In genomic region chr4:54967721-54968120, GRCm38 (mm10) we compare ENCODE assay signal across 11 mouse cellular contexts. TPM values are rescaled to one million over a fixed set of nuclear protein-coding genes. Genes with fewer than 3 reads are reported as not detected.
DNase-seq lines count a peak whose midpoint lies in the region; ATAC-seq and TF ChIP-seq lines count a peak whose summit lies in the region.
"Had no signal": no experiment of that assay in that cellular context is flagged by ENCODE, and none has a peak within 500 bp of the region (broad histone marks: within the 10 kb centered on the region; RNA-seq: fewer than 3 reads in every experiment).

No protein-coding gene starts in this region.

- no peaks in the 10 kb centered on the region for H3K27me3 ChIP-seq in lung, embryonic 14.5 days (ENCODE audit: insufficient read depth, low read length)
- no peaks in the 10 kb centered on the region for H3K27me3 ChIP-seq in heart, adult 2 months (ENCODE audit: control insufficient read depth, insufficient read depth, low read length)
- no peaks in the 10 kb centered on the region for H3K27me3 ChIP-seq in hindbrain, embryonic 10.5 days (ENCODE audit: insufficient read depth, poor library complexity, severe bottlenecking)
- H3K27me3 ChIP-seq in forebrain, embryonic 16.5 days (replicated peaks; ENCODE audit: control insufficient read depth, insufficient read depth, low read length), result no peaks in the 10 kb centered on the region
- H3K27me3 ChIP-seq in midbrain, embryonic 10.5 days (ENCODE audit: low read depth, poor library complexity, severe bottlenecking), result no peaks in the 10 kb centered on the region
- H3K27me3 ChIP-seq: CH12.LX had no signal

- H3K9ac ChIP-seq in lung, embryonic 14.5 days, result no peak overlapping the region
- H3K9ac ChIP-seq in heart, adult 2 months (ENCODE audit: low read depth, low read length), result no peak overlapping the region
- H3K9ac ChIP-seq in forebrain, embryonic 16.5 days (replicated peaks; ENCODE audit: low read depth, low read length), result no peak overlapping the region

- peak; percentile 61 for DNase-seq in lung, embryonic 14.5 days
- no peak for DNase-seq in lung, adult 2 months
- no peak for DNase-seq in heart, adult 2 months
- peak; percentile 59 to 65 for DNase-seq in kidney, adult 8-10 months
- peak; percentile 53 to 58 for DNase-seq in lung, postnatal 4 days
- DNase-seq in hindbrain, embryonic 10.5 days (ENCODE audit: low spot score), result no peak
- DNase-seq in midbrain, embryonic 10.5 days (ENCODE audit: low spot score), result no peak
- DNase-seq: embryo, embryonic 11 days; liver had no signal

- H3K79me2 ChIP-seq in heart, adult 2 months (replicated peaks; ENCODE audit: control insufficient read depth, insufficient read depth, low read length), result no peaks in the 10 kb centered on the region

- no peaks in the 10 kb centered on the region for H3K9me3 ChIP-seq in lung, embryonic 14.5 days (ENCODE audit: low read depth, low read length)
- no peaks in the 10 kb centered on the region for H3K9me3 ChIP-seq in hindbrain, embryonic 10.5 days
- no peaks in the 10 kb centered on the region for H3K9me3 ChIP-seq in forebrain, embryonic 16.5 days (ENCODE audit: control insufficient read depth, low read length)
- H3K9me3 ChIP-seq in midbrain, embryonic 10.5 days (replicated peaks), result no peaks in the 10 kb centered on the region

- WGBS in lung, embryonic 14.5 days, result 45% methylated on average over 5 of the region's 5 CpGs
- WGBS in lung, adult 2 months, result 44% methylated on average over 5 of the region's 5 CpGs
- WGBS in heart, adult 2 months, result 30% methylated on average over 5 of the region's 5 CpGs
- WGBS in hindbrain, embryonic 10.5 days, result 87% methylated on average over 5 of the region's 5 CpGs
- WGBS in forebrain, embryonic 16.5 days, result 82% methylated on average over 5 of the region's 5 CpGs
- WGBS in midbrain, embryonic 10.5 days, result 89% methylated on average over 5 of the region's 5 CpGs

- H3K4me3 ChIP-seq in lung, embryonic 14.5 days (ENCODE audit: low read depth, low read length), result no peak overlapping the region
- H3K4me3 ChIP-seq in lung, adult 2 months (replicated peaks; ENCODE audit: extremely low read depth, low read depth, low read length), result no peak overlapping the region
- H3K4me3 ChIP-seq in heart, adult 2 months, result no peak overlapping the region
- no peak overlapping the region for H3K4me3 ChIP-seq in hindbrain, embryonic 10.5 days
- H3K4me3 ChIP-seq in forebrain, embryonic 16.5 days (replicated peaks; ENCODE audit: low read length), result no peak overlapping the region
- H3K4me3 ChIP-seq in midbrain, embryonic 10.5 days, result no peak overlapping the region

- peaks cover 31% of the 10 kb centered on the region for H3K4me1 ChIP-seq in lung, embryonic 14.5 days (ENCODE audit: insufficient read depth)
- peaks cover 7% of the 10 kb centered on the region for H3K4me1 ChIP-seq in lung, adult 2 months (ENCODE audit: control insufficient read depth, insufficient read depth, low read length)
- H3K4me1 ChIP-seq in heart, adult 2 months (ENCODE audit: control insufficient read depth, insufficient read depth, low read length), result peaks cover 18% of the 10 kb centered on the region
- peaks cover 28% of the 10 kb centered on the region for H3K4me1 ChIP-seq in hindbrain, embryonic 10.5 days (replicated peaks)
- H3K4me1 ChIP-seq in forebrain, embryonic 16.5 days (replicated peaks; ENCODE audit: control insufficient read depth, insufficient read depth, low read length), result peaks cover 38% of the 10 kb centered on the region
- peaks cover 19% of the 10 kb centered on the region; the same call in 1 of the 2 replicates for H3K4me1 ChIP-seq in midbrain, embryonic 10.5 days

- TF ChIP-seq POLR2A in lung, adult 2 months (IDR thresholded peaks at IDR 0.05; ENCODE audit: borderline replicate concordance, extremely low read depth, low read depth, low read length), result no peak
- TF ChIP-seq POLR2A in heart, adult 2 months (IDR thresholded peaks at IDR 0.05; ENCODE audit: insufficient read depth, low read depth, low read length), result no peak

- TF ChIP-seq EP300 in heart, adult 2 months (IDR thresholded peaks at IDR 0.05; ENCODE audit: insufficient read depth, low read depth, low read length), result no peak

- ATAC-seq in lung, embryonic 14.5 days (ENCODE audit: insufficient read depth), result no peak
- no peak for ATAC-seq in forebrain, embryonic 16.5 days

- no peaks in the 10 kb centered on the region for H3K36me3 ChIP-seq in lung, embryonic 14.5 days (ENCODE audit: insufficient read depth)
- peaks cover 4% of the 10 kb centered on the region for H3K36me3 ChIP-seq in heart, adult 2 months (ENCODE audit: control insufficient read depth, insufficient read depth, low read length)
- peaks cover 76% of the 10 kb centered on the region for H3K36me3 ChIP-seq in hindbrain, embryonic 10.5 days
- no peaks in the 10 kb centered on the region for H3K36me3 ChIP-seq in forebrain, embryonic 16.5 days (ENCODE audit: control insufficient read depth, insufficient read depth)
- peaks cover 90% of the 10 kb centered on the region for H3K36me3 ChIP-seq in midbrain, embryonic 10.5 days

- intact Hi-C loops in heart, adult 2 months (cut with DNase I), result loop anchor here (2.0 to 10.0 kb wide), 3 partner anchors 21 to 377 kb away; no protein-coding TSS in a partner anchor

- no peak for TF ChIP-seq CTCF in lung, embryonic 14.5 days (IDR thresholded peaks at IDR 0.05; ENCODE audit: low read depth)
- TF ChIP-seq CTCF in lung, adult 2 months (IDR thresholded peaks at IDR 0.05; ENCODE audit: insufficient read depth, low read length), result no peak
- TF ChIP-seq CTCF in heart, adult 2 months (IDR thresholded peaks at IDR 0.05), result no peak

- H3K27ac ChIP-seq in lung, embryonic 14.5 days (ENCODE audit: low read depth), result no peak overlapping the region
- peak overlapping the region; percentile 69; the same call in 1 of the 2 replicates for H3K27ac ChIP-seq in heart, adult 2 months
- no peak overlapping the region for H3K27ac ChIP-seq in hindbrain, embryonic 10.5 days
- no peak overlapping the region for H3K27ac ChIP-seq in forebrain, embryonic 16.5 days (ENCODE audit: low read length)
- no peak overlapping the region for H3K27ac ChIP-seq in midbrain, embryonic 10.5 days (replicated peaks)

- no peak overlapping the region for H3K4me2 ChIP-seq in lung, embryonic 14.5 days
- H3K4me2 ChIP-seq in forebrain, embryonic 16.5 days (ENCODE audit: low read length), result no peak overlapping the region

RNA-seq across cellular contexts. Expression of gene Zfp462, which starts 22.9 kb away (rescaled TPM):
- polyA plus RNA-seq in lung, embryonic 14.5 days (2014; fragmentation: Nextera tagmentation; extraction: Ambion mirVana), result 3.7 and 3.8 TPM in 2 replicates
- polyA plus RNA-seq in lung, adult 2 months (2012; rRNA removed), result 8.4 and 10.2 TPM in 2 replicates
- 1 to 10 TPM; 7.5 to 7.6 TPM for total RNA-seq in heart, adult 2 months (2021)
- 5.0 and 5.4 TPM in 2 replicates for polyA plus RNA-seq in heart, adult 2 months (2012; rRNA removed)
- polyA plus RNA-seq in hindbrain, embryonic 10.5 days (2016; fragmentation: Nextera tagmentation; extraction: Ambion mirVana), result 12.8 and 14.2 TPM in 2 replicates
- 20.5 and 22.2 TPM in 2 replicates for polyA plus RNA-seq in forebrain, embryonic 16.5 days (2015; fragmentation: Nextera tagmentation; extraction: Ambion mirVana)
- polyA plus RNA-seq in midbrain, embryonic 10.5 days (2016; fragmentation: Nextera tagmentation; extraction: Ambion mirVana), result 13.9 and 15.7 TPM in 2 replicates
- total RNA-seq: CH12.LX had no signal

Comparison
In these comparisons a context has a peak if more than half of its experiments do, and no peak if none do; other contexts are left out.
1. DNase-seq: peak in lung, embryonic 14.5 days (single experiment), kidney, adult 8-10 months (2 of 2) and lung, postnatal 4 days (2 of 2); none in lung, adult 2 months (single experiment), heart, adult 2 months (0 of 2), hindbrain, embryonic 10.5 days (single experiment) and midbrain, embryonic 10.5 days (single experiment).